Mouse (Mus musculus): ENCODE measurements at regions not wholly inside any gene's neighbourhood (a gene's known extent, or its start where the extent isn't known, plus 50 kb on each side); places are given as distances from the start of the nearest gene placed in this dataset.

DNA sequence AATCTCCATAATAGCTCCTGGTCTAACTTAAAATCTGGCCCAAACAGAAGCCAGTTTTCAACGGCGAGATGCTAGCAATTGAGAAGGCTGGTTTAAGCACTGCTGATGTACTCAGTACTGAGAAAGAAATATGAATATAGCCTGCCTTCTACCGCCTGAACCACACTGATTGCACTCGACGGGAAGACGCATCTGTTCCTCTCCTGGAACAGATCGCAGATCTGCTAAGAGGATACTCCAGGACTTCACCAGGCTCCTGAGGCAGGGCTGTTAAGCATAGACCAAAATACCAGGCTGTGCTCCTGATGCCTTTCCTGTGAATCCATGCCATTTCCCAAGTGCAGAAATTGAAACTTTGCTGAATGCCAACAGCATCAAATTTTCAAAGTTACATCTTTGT is 92.6 kb upstream of the Zpld1 start:
- ChIA-PET CTCF (no interaction called here), POLR2A (no interaction called here)

DNA sequence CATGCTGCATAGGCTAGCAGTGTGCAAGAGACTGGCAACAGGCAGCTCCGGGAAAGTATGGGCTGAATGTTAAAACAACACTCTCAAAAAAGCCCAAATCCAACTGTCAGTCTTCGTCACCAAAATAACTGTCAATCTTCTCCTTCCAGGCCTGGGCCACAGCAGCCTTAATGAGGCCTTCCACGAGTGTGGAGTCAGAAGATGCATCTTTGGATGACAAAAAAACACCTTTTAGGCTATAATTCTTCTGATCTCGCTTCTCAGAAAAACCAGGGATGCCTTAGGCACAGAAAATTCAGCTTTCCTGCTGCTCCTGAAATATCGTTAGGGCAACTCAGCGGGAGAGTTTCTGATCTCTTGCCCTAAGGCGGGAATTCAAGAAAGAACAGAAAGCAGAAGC is 82.2 kb upstream of the Zpld1 start:
- ChIA-PET POLR2A (no interaction called here), CTCF (no interaction called here)

DNA sequence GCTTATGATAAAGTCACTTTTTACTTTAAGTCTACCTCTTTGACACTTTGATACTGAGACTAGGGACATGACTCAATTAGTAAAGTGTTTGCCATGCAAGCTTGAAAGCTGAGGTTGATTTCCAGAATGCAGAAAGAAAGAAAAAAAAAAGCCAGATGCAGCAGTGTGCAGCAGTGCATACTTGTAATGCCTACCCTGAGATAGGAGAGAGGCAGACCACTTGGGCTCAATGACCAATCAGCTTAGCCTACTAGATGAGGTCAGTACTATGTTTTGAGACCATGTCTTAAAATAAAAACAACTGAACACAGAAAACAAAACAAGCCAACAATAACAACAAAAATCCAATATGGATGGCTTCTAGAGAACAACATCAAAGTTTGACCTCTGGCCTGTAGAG is 81.4 kb upstream of the Zpld1 start:
- CTCF ChIA-PET: no interaction called here
- POLR2A ChIA-PET: no interaction called here

DNA sequence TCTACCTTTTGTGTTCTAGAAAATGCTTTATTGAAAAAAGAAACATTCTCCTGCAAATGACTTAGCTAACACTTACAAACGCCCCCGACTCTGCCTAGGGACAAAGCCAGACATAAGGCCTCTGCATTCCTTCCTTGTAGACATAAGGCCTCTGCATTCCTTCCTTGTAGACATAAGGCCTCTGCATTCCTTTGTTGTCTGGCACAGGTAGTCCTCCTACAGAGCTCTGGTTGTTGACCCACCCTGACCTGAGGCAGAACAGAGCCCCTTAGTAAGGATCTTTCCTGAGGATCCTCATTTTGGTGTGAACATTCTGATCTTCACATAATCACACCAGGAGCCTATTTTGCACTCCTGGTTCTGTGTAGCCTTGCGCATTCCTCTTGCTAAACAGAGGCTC is 80.9 kb upstream of the Zpld1 start:
- POLR2A ChIA-PET: no interaction called here
- CTCF ChIA-PET: no interaction called here

DNA sequence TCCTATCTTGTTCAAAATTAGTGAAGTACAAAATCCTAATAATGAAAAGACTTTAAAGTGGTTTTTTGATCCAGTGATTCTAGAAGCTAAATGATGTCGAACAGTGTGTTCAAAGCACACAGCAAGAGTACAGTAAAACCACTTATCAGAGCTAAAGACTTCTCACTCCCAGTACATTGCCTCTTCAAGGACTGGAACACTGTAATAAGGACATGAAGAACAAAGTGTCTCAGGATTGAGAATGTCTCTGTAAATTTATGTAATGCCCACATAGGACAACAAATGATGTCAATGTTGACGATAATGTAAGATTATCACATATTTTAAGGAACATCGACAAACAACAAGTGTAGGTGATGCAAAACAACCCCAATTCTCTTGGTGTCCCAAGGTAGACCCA is 78.1 kb upstream of the Zpld1 start:
- CTCF ChIA-PET: no interaction called here
- POLR2A ChIA-PET: no interaction called here

DNA sequence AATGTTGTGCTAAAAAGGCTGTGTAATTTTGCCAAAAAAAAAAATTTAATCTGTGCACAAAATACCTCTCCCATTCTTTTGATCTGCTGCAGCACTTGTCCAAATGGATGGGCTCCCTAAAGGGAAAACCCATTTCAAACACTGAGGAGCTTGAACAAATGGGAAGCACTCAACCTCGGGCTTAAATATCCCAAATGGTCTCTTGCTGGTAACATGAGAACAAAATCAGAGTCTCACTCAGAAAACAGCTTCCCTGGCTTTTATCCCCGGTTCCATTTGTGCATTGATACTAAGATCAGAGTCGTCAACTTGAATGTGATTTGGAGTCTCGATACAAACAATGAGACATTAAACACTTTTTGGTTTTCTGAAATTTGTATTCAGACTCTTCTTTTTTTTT is 59.9 kb upstream of the Zpld1 start:
- POLR2A ChIA-PET: interaction anchor here in 1 of 4 experiments (0.6 kb wide), 1 partner anchor 572 kb away, joined by 5 read pairs; no protein-coding TSS in a partner anchor

DNA sequence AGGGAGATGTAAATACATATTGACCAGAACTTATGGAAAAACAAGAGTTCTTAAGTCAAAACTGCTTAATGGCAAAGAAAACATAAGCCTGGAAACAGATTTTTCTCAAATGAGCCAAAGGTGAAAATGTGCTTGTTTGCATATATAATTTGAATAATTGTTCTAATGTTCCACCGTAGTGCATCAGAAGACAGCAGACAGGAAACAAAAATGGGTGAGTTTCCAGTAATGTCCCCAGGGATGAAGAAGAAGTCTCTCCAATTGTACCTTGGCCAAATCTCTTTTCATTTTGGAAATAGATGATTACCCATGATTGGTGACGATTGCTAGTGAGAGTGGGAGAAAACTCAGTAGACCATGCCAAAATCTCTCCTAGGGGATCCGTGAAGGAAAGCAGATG is 58.3 kb upstream of the Zpld1 start:
- ChIA-PET POLR2A (no interaction called here), CTCF (no interaction called here)

More for the DNA sequence above, 59.9 kb upstream of the Zpld1 start:
- CTCF ChIA-PET: interaction anchor here in 2 of 4 experiments (0.6 to 0.7 kb wide), 4 partner anchors 13 to 325 kb away, joined by 3 to 8 read pairs (median 4); no protein-coding TSS in a partner anchor
